Mouse (Mus musculus) myocyte (in vitro differentiated cells): ENCODE measurements around the gene Glipr1l3. TPM values are rescaled to one million over a fixed set of nuclear protein-coding genes. Genes with fewer than 3 reads are reported as not detected.
A peak's percentile ranks its signal among the peaks of the same experiment; 100 is the strongest.
"Not testable (repeated sequence)": the region's sequence is repeated elsewhere in the genome, so short reads cannot be mapped to it uniquely, and the experiment has no call there.

Experiments
- H3K27me3 ChIP-seq: one replicate; pipeline ENCODE4 v1.6.1; 2011; ENCODE audit not compliant: control insufficient read depth, insufficient read depth, insufficient read length
- H3K36me3 ChIP-seq: one replicate; pipeline ENCODE4 v1.6.1; 2011; ENCODE audit not compliant: control insufficient read depth, insufficient read depth
- H3K4me2 ChIP-seq: one replicate; pipeline ENCODE4 v1.6.1; 2011; ENCODE audit warnings: low read depth, control low read depth
- H3K4me3 ChIP-seq: one replicate; pipeline ENCODE4 v1.5.1; 2011; ENCODE audit warnings: mild to moderate bottlenecking, control low read depth, moderate library complexity
- H3K79me2 ChIP-seq: one replicate; pipeline ENCODE4 v1.6.1; 2011; ENCODE audit not compliant: control insufficient read depth, insufficient read depth
- H3ac ChIP-seq: one replicate; pipeline ENCODE4 v1.6.1; 2011; ENCODE audit not compliant: control insufficient read depth, insufficient read length
- CEBPB ChIP-seq: IDR thresholded peaks from 2 replicates; pipeline ENCODE4 v1.6.1; 2011; ENCODE audit warnings: mild to moderate bottlenecking, moderate library complexity; ENCODE audit not compliant: poor library complexity, insufficient read depth, severe bottlenecking
- E2F4 ChIP-seq: IDR thresholded peaks from one replicate; pipeline ENCODE4 v1.6.1; 2011; ENCODE audit warnings: mild to moderate bottlenecking, control low read depth, moderate library complexity; ENCODE audit not compliant: insufficient read depth
- MAX ChIP-seq: IDR thresholded peaks from one replicate; pipeline ENCODE4 v1.6.1; 2011; ENCODE audit warnings: low read depth, mild to moderate bottlenecking, control low read depth
- MYOD1 ChIP-seq, 3 experiments: IDR thresholded peaks; one replicate each; pipeline ENCODE4 v1.6.1; 2011; ENCODE audit warnings: control low read depth in 2 of 3, low read depth in 2 of 3, mild to moderate bottlenecking in 2 of 3, moderate library complexity in 1 of 3; ENCODE audit not compliant: insufficient read length in 2 of 3, control insufficient read depth in 1 of 3
- MYOG ChIP-seq, 3 experiments: IDR thresholded peaks; one replicate each; pipeline ENCODE4 v1.6.1; 2011; ENCODE audit warnings: control low read depth in 2 of 3, low read depth in 2 of 3, mild to moderate bottlenecking in 2 of 3; ENCODE audit not compliant: insufficient read length in 2 of 3, control insufficient read depth in 1 of 3, insufficient read depth in 1 of 3
- POLR2A ChIP-seq: IDR thresholded peaks from one replicate; pipeline ENCODE4 v1.6.1; 2011; ENCODE audit warnings: low read depth, mild to moderate bottlenecking, control low read depth, moderate library complexity; ENCODE audit not compliant: insufficient read length
- POLR2AphosphoS2 ChIP-seq: IDR thresholded peaks from one replicate; pipeline ENCODE4 v1.6.1; 2011; ENCODE audit warnings: low read depth, control low read depth; ENCODE audit not compliant: insufficient read length
- REST ChIP-seq: IDR thresholded peaks from one replicate; pipeline ENCODE4 v1.6.1; 2011; ENCODE audit warnings: mild to moderate bottlenecking, control low read depth, moderate library complexity; ENCODE audit not compliant: insufficient read depth, insufficient read length
- SRF ChIP-seq: IDR thresholded peaks from one replicate; pipeline ENCODE4 v1.6.1; 2011; ENCODE audit warnings: low read depth; ENCODE audit not compliant: control insufficient read depth, insufficient read length
- TCF12 ChIP-seq: IDR thresholded peaks from one replicate; pipeline ENCODE4 v1.6.1; 2011; ENCODE audit warnings: mild to moderate bottlenecking, control low read depth; ENCODE audit not compliant: poor library complexity, insufficient read depth, severe bottlenecking
- TCF3 ChIP-seq: IDR thresholded peaks from one replicate; pipeline ENCODE4 v1.6.1; 2011; ENCODE audit warnings: low read depth, control low read depth; ENCODE audit not compliant: insufficient read length
- USF1 ChIP-seq: IDR thresholded peaks from one replicate; pipeline ENCODE4 v1.6.1; 2011; ENCODE audit warnings: low read depth, mild to moderate bottlenecking, control low read depth, moderate library complexity
- polyA plus RNA-seq: library from polyadenylated mRNA; unstranded; fragments of >200 nt; fragmentation: generic; extraction: Trizol; gene quantifications from one replicate; pipeline ENCODE4 v1.2.1, GENCODE M21; 2012; ENCODE audit warnings: missing spikeins

Gene Glipr1l3
- polyA plus RNA-seq = not detected

- H3K36me3 ChIP-seq, H3K4me3 ChIP-seq, H3K79me2 ChIP-seq, H3K27me3 ChIP-seq, H3ac ChIP-seq: not testable (repeated sequence)
- peak within 1 kb of the TSS; percentile 50 for H3K4me2 ChIP-seq
Measured at GRCm38 (mm10) chr10:112159882-112160560, at the start of gene Glipr1l3. Gene Glipr1l3 (minus strand): TSS chr10:112160327.

GRCm38 (mm10) chr10:112203463-112203862, 43.3 kb upstream of the Glipr1l3 start:
- Histone ChIP-seq H3K36me3 (no peaks in the 10 kb centered on the region), H3K27me3 (no peaks in the 10 kb centered on the region), H3K4me2 (no peak overlapping the region), H3ac (no peak overlapping the region), H3K79me2 (no peaks in the 10 kb centered on the region), H3K4me3 (no peak overlapping the region)
- TF ChIP-seq POLR2AphosphoS2 = no peak
- no peak for TF ChIP-seq MYOD1 (IDR thresholded peaks at IDR 0.05; ENCODE audit: control insufficient read depth in 1 of 3, insufficient read length in 2 of 3, low read depth in 2 of 3)
- TF ChIP-seq CEBPB = no peak

- H3K4me2 ChIP-seq, H3ac ChIP-seq, H3K4me3 ChIP-seq, H3K27me3 ChIP-seq, H3K79me2 ChIP-seq, H3K36me3 ChIP-seq: not testable (repeated sequence)
Measured at GRCm38 (mm10) chr10:112193919-112194318, 33.8 kb upstream of the Glipr1l3 start.

GRCm38 (mm10) chr10:112177027-112177426, 16.9 kb upstream of the Glipr1l3 start:
- not testable (repeated sequence) for H3K36me3 ChIP-seq, H3ac ChIP-seq, H3K27me3 ChIP-seq, H3K79me2 ChIP-seq, H3K4me3 ChIP-seq, H3K4me2 ChIP-seq

- H3K4me2 ChIP-seq = peak within 1 kb of the TSS; percentile 12
- no peaks in the 10 kb centered on the region for H3K27me3 ChIP-seq
- no peak within 1 kb of the TSS for H3ac ChIP-seq
- no peaks in the 10 kb centered on the region for H3K36me3 ChIP-seq
- TF ChIP-seq TCF12 (no peak), REST (no peak), USF1 (no peak), TCF3 (no peak), MYOD1 (IDR thresholded peaks at IDR 0.05; ENCODE audit: control insufficient read depth in 1 of 3, insufficient read length in 2 of 3, low read depth in 2 of 3) (no peak), POLR2AphosphoS2 (no peak), E2F4 (no peak), MAX (no peak), MYOG (IDR thresholded peaks at IDR 0.05; ENCODE audit: control insufficient read depth in 1 of 3, insufficient read depth in 1 of 3, insufficient read length in 2 of 3, low read depth in 2 of 3) (no peak), SRF (no peak), POLR2A (no peak), CEBPB (no peak)
- no peaks in the 10 kb centered on the region for H3K79me2 ChIP-seq
- H3K4me3 ChIP-seq = no peak within 1 kb of the TSS
Measured at GRCm38 (mm10) chr10:112163168-112163766, 3.1 kb upstream of the Glipr1l3 start, which contains the start of gene Caps2. Gene Caps2 (plus strand): TSS chr10:112163621.

- no peak overlapping the region for H3K4me2 ChIP-seq
- H3K4me3 ChIP-seq = no peak overlapping the region
- H3ac ChIP-seq = no peak overlapping the region
- no peaks in the 10 kb centered on the region for H3K79me2 ChIP-seq
- H3K36me3 ChIP-seq = no peaks in the 10 kb centered on the region
- H3K27me3 ChIP-seq = no peaks in the 10 kb centered on the region
- TF ChIP-seq USF1 (no peak), E2F4 (no peak), CEBPB (no peak), TCF3 (no peak), MYOG (IDR thresholded peaks at IDR 0.05; ENCODE audit: control insufficient read depth in 1 of 3, insufficient read depth in 1 of 3, insufficient read length in 2 of 3, low read depth in 2 of 3) (no peak), MYOD1 (IDR thresholded peaks at IDR 0.05; ENCODE audit: control insufficient read depth in 1 of 3, insufficient read length in 2 of 3, low read depth in 2 of 3) (no peak), TCF12 (no peak), REST (no peak), POLR2A (no peak), SRF (no peak), MAX (no peak), POLR2AphosphoS2 (no peak)
Measured at GRCm38 (mm10) chr10:112139834-112140233, 20.3 kb downstream of the Glipr1l3 start.
